Mouse (Mus musculus) gastrocnemius, adult 8-10 months (tissue): ENCODE data around the gene Acot7. TPM values are rescaled to one million over a fixed set of nuclear protein-coding genes. Genes with fewer than 3 reads are reported as not detected.

Experiments
- DNase-seq, 2 experiments: peaks; one replicate each; pipeline ENCODE4 v3.0.0; 2022; ENCODE audit warnings: low spot score in 2 of 2
- total RNA-seq, 4 experiments: library from RNA; stranded (reverse); gene quantifications; 2 replicates each; pipeline ENCODE4 v1.2.4; 2022

The Acot7 gene
- total RNA-seq, 4 experiments from 2014 or later = 13.8 to 15.9 (median 15.1) TPM

GRCm38 (mm10) chr4:152178916-152179705 is 1.2 kb downstream of the Acot7 start:
- no peak for DNase-seq

DNA sequence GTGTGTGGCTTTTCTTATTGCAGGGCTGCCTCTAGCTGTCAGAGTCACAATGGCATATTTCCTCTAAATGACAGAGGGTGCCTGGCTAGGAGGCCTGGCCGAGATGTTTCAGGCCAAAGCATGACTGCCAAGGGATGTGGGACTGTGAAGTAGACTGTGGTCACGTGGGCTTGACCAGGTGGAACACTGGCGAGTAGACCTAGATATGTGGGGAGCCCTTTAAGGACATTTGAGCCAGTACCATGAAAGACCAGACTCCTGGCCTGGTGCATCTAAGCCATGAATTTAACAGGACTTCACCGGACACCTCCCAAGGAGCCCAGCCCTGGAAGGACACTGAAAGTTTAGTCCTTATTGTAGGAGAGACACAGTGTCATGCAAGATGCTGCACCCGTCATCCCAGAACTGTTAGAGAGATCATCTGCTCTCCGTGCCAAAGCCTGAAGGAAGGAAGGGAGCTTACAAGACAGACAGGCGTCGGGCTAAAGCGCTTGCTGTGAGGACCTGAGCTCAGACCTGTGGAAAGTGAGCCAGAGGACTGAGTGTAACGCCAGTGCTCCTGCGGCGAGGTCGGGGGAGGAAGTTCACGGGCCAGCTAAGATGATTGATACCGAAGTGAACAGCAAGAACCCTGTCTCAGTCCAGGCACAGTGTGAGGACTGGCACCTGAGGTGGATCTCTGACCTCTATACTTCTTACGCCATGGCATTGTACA is 2.2 kb downstream of the Acot7 start:
- peak in 1 of 2 experiments; percentile 30 for DNase-seq

GRCm38 (mm10) chr4:152182205-152182604 is 4.3 kb downstream of the Acot7 start:
- no peak for DNase-seq

DNA sequence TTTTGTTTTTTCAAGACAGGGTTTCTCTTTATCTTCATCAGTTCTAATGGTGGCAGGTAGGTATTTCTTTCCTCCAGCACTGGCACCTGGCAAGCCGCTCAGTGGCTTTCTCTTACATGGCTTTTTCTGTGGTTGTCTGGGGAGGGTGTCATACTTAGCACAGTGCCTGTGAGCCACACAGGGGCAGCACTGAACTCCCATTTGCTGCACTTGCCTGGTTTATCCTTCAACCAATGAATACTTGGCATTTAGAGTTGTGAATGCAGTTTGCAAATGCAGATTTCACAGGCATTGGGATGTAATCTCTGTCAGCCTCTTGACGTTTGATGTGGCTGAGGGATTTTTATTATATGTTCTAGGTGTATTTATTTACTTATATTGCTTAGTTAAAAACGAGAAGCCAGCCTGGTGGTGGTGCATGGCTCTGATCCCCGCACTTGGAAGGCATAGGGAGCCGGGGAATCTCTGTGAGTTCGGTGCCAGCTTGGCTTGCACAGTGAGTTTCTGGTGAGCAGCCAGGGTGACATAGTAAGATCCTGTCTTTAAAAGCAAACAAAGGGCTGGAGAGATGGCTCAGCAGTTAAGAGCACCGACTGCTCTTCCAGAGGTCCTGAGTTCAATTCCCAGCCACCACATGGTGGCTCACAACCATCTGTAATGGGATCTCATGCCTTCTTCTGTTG is 6.6 kb downstream of the Acot7 start:
- no peak for DNase-seq

DNA sequence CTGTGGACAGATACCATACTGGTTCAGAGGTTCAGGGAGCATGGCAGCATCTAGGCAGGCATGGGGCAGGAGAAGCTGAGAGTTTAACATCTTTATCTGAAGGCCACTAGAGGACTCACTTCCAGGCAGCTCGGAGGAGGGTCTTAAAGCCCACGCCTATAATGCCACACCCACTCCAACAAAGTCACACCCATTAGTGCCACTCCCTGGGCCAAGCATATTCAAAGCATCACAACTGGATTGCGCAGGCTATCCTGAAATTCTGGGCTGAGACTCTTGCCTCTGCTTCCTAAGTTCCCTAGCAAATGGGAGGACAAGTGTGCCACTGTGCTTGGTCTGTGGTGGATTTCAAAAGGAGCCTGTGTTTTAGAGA is 7.2 kb downstream of the Acot7 start:
- DNase-seq = no peak

DNA sequence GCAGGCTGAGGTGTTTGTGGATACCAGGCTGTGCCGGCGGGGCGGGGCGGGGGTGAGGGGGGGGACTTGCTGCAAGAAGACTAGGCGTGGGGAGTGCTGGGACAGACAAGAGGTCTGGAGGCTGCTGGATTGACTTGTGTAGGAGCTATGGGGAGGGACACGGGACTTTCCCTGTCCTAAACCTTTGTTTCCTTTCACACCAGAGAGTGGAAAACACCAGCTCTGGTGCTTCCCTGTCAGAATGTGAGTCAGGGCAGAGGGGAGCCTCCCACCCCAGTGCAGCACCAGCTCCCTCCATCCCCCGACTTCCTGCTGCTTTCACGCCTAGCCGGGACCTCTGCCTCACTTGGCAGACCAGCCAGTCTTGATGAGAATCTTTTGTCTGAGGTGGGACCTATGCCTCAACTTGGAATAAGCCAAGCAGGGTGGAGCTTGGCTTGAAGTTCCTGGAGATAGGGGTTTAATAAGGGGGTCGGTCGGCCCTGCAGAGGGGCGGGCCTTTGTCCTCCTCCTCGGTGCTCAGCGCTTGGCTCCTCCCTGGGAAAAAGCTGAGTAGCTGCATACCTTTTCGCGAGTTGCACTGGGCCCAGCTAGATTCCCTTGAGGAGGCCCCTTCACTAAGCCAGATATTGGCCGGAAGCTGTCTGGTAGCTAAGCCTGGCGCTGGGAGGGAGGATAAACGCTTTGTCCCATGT is 7.7 kb downstream of the Acot7 start:
- no peak for DNase-seq

GRCm38 (mm10) chr4:152186205-152187082 is 8.5 kb downstream of the Acot7 start:
- DNase-seq = no peak

DNA sequence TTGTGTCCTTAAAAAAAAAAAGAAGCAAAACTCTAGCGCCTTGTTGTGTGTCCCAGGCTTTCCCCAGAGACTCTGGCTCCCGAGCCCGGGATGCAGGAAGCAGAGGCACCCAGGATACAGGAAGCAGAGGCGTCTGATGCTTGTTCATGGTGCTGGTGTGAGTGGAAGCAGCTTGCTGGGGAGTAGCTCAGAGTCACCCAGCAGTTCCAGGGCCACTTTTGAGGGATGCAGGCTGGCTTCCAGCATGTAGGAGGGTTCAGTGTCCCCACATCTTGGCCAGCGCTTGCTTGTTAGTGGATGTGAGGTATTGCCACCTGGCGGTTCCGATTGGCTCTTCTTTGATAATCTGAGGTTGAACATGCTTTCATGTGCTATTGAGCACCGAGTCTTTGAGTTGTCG is 9.2 kb downstream of the Acot7 start:
- DNase-seq = no peak

- DNase-seq = no peak
Observed at GRCm38 (mm10) chr4:152188651-152189050, 10.7 kb downstream of the Acot7 start.

GRCm38 (mm10) chr4:152189071-152189470 is 11.1 kb downstream of the Acot7 start:
- DNase-seq = no peak

DNA sequence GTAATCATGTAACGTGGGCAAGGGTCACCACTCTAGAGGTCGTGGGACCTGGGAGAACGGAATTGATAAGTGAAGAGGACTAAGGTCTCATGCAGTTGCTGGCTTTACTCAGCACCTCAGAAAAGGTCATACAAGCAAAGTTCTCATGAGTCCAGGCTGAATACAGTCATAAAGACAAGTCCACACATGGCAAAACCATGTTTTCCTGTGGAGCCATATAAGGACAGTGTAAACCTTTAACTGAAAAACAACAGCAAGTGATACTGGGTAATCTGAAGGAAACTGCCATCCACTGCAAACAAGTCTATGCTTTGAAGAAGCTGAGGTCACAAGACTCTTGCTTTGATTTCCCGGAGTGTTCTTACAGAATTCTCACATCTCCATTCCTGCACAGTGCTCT is 11.8 kb downstream of the Acot7 start:
- no peak for DNase-seq

GRCm38 (mm10) chr4:152190096-152190653 is 12.2 kb downstream of the Acot7 start:
- no peak for DNase-seq

- no peak for DNase-seq
Observed at GRCm38 (mm10) chr4:152190701-152191100, 12.8 kb downstream of the Acot7 start.

GRCm38 (mm10) chr4:152192569-152192968 is 14.6 kb downstream of the Acot7 start:
- DNase-seq = no peak

GRCm38 (mm10) chr4:152194476-152195175 is 16.7 kb downstream of the Acot7 start:
- DNase-seq = no peak

- no peak for DNase-seq
Observed at GRCm38 (mm10) chr4:152196276-152196675, 18.3 kb downstream of the Acot7 start.

DNA sequence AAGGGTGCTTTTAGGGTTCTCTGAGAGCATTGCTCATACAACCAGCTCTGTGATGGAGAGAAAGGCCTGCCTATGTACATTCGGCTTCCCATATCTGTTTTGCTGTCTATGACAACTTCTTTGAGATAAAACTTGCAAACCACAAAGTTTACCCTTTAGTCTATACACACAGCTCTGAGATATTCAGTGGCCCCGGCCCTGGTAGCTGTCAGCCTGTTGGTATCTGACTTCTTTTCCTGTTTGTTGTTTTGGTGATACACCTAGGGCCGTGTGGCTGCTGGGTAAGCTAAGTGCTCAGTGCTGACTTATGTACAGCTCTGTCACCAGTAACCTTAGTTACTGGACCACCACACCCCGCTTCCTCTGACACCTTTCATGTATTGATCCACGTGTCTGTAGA is 19.6 kb downstream of the Acot7 start:
- no peak for DNase-seq

GRCm38 (mm10) chr4:152199617-152200016 is 21.7 kb downstream of the Acot7 start:
- no peak for DNase-seq

GRCm38 (mm10) chr4:152201492-152201891 is 23.6 kb downstream of the Acot7 start:
- no peak for DNase-seq

DNA sequence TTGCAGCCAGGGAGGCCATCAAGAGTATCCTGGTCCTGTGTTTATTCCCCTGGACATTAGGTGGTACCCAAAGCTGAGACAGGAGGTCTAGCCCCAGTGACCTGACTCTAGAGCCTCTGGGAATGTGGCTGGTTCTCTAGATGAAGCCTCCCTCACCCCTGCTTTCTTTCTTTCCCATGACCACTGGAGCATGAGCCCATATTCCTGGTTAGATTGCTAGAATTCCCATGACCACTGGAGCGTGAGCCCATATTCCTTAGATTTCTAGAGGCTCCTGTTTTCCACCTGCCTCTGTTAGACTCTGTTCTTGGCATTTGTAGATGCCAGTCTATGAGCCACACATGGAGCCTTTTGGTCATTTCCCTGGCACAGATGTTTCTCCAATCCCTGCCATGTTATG is 24.5 kb downstream of the Acot7 start:
- no peak for DNase-seq
